Mouse (Mus musculus): Measurements from ENCODE around the gene Pde4b.

The Pde4b gene

GRCm38 (mm10) chr4:102287172-102287571, 199.8 kb downstream of the Pde4b start:
- DNase-seq (ENCODE audit: low read depth, low spot score): no peak

- DNase-seq (ENCODE audit: low read depth, low spot score): no peak
These were observed 202.8 kb downstream of the Pde4b start for GRCm38 (mm10) chr4:102290052-102290734.

- no peak for DNase-seq (ENCODE audit: low read depth, low spot score)
These were observed 210.2 kb downstream of the Pde4b start for GRCm38 (mm10) chr4:102297558-102297957.

- no peak for DNase-seq (ENCODE audit: low read depth, low spot score)
These were observed 215.2 kb downstream of the Pde4b start for GRCm38 (mm10) chr4:102302568-102302967.

GRCm38 (mm10) chr4:102307661-102308297, 220.4 kb downstream of the Pde4b start:
- DNase-seq (ENCODE audit: low read depth, low spot score): no peak

- no peak for DNase-seq (ENCODE audit: low read depth, low spot score)
These were observed 223.3 kb downstream of the Pde4b start for GRCm38 (mm10) chr4:102310630-102311029.

GRCm38 (mm10) chr4:102316011-102316410, 228.7 kb downstream of the Pde4b start:
- DNase-seq (ENCODE audit: low read depth, low spot score): no peak

GRCm38 (mm10) chr4:102316699-102317285, 229.4 kb downstream of the Pde4b start:
- no peak for DNase-seq (ENCODE audit: low read depth, low spot score)

- no peak for DNase-seq (ENCODE audit: low read depth, low spot score)
These were observed 231.3 kb downstream of the Pde4b start for GRCm38 (mm10) chr4:102318596-102318995.

- no peak for DNase-seq (ENCODE audit: low read depth, low spot score)
These were observed 234.0 kb downstream of the Pde4b start for GRCm38 (mm10) chr4:102321340-102321739.

- no peak for DNase-seq (ENCODE audit: low read depth, low spot score)
These were observed 245.0 kb downstream of the Pde4b start for GRCm38 (mm10) chr4:102332386-102332785.

- DNase-seq (ENCODE audit: low read depth, low spot score): no peak
These were observed 245.5 kb downstream of the Pde4b start for GRCm38 (mm10) chr4:102332885-102333284.

GRCm38 (mm10) chr4:102346911-102347492, 259.7 kb downstream of the Pde4b start:
- no peak for DNase-seq (ENCODE audit: low read depth, low spot score)

- peak; percentile 61 for DNase-seq (ENCODE audit: low read depth, low spot score)
These were observed 264.4 kb downstream of the Pde4b start for GRCm38 (mm10) chr4:102351476-102352475.

- no peak for DNase-seq (ENCODE audit: low read depth, low spot score)
These were observed 266.5 kb downstream of the Pde4b start for GRCm38 (mm10) chr4:102353641-102354403.

- no peak for DNase-seq (ENCODE audit: low read depth, low spot score)
These were observed 280.9 kb downstream of the Pde4b start for GRCm38 (mm10) chr4:102368105-102368735.

- DNase-seq (ENCODE audit: low read depth, low spot score): no peak
These were observed 287.3 kb downstream of the Pde4b start for GRCm38 (mm10) chr4:102374614-102375013.

GRCm38 (mm10) chr4:102382763-102383505, 295.6 kb downstream of the Pde4b start:
- DNase-seq (ENCODE audit: low read depth, low spot score): no peak

GRCm38 (mm10) chr4:102393605-102394004, 306.3 kb downstream of the Pde4b start:
- no peak for DNase-seq (ENCODE audit: low read depth, low spot score)

Data from mesoderm, embryonic 11.5 days (tissue).